Mouse (Mus musculus) 3134 (cell line): ENCODE data around the gene Sorbs2.
"Not testable (repeated sequence)": the region's sequence is repeated elsewhere in the genome, so short reads cannot be mapped to it uniquely, and the experiment has no call there.

ENCODE experiments used
- DNase-seq: peaks from one replicate; pipeline ENCODE4 v3.0.0-alpha.2; 2011; ENCODE audit warnings: low spot score; ENCODE audit not compliant: insufficient read length; ENCODE audit errors: extremely low read depth

The Sorbs2 gene

DNA sequence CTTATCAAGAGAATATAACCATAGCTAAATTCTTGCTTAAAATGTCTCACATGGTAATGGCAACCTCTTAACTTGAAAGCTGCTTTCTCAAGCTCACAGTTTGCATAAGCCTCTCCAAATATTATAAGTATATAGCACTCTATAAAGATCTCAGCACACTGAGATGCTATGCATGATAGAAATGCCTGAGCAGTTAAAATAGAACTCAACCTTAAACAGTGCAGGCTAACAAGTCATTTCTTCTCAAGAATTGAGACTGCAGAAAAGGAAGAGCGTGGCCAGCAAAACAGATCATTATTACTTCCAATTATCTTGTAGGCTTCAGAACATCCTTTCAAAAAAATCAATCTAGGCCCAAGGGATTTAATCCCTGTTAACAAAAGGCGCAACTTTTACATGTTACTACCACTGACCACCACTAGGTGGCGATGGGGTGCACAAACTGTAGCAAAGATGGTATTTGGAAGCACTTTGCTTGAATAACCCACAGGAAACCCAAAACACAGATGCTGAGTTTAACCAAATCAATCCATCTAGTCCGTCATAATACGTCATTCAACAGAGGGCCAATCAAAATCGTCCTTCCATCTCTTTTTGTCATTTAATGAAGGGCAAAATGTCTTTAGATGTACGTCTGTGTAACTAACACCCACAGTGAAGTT lies 309.3 kb downstream of the Sorbs2 start:
- no peak for DNase-seq

- DNase-seq = no peak
Measured at GRCm38 (mm10) chr8:45821650-45822049, 314.1 kb downstream of the Sorbs2 start.

- DNase-seq = no peak
Measured at GRCm38 (mm10) chr8:45829985-45830548, 322.5 kb downstream of the Sorbs2 start.

DNA sequence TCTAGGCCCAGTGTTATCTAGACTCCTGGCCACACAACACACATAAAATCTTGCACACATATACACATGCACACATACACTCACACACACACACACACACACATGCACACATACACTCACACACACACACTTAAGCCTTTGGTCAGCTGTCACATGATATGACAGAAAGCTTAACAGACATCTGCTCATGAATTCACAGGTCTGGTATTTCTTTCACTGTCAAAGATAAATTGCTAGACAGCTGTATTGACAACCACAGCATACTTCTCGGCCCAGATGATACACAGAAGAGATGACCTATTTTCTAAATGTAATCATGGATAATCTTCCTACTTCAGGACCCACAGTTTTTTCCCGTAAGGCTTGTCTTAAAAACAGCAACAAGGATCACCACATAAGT lies 326.3 kb downstream of the Sorbs2 start:
- no peak for DNase-seq

GRCm38 (mm10) chr8:45843306-45843705 lies 335.7 kb downstream of the Sorbs2 start:
- no peak for DNase-seq

DNA sequence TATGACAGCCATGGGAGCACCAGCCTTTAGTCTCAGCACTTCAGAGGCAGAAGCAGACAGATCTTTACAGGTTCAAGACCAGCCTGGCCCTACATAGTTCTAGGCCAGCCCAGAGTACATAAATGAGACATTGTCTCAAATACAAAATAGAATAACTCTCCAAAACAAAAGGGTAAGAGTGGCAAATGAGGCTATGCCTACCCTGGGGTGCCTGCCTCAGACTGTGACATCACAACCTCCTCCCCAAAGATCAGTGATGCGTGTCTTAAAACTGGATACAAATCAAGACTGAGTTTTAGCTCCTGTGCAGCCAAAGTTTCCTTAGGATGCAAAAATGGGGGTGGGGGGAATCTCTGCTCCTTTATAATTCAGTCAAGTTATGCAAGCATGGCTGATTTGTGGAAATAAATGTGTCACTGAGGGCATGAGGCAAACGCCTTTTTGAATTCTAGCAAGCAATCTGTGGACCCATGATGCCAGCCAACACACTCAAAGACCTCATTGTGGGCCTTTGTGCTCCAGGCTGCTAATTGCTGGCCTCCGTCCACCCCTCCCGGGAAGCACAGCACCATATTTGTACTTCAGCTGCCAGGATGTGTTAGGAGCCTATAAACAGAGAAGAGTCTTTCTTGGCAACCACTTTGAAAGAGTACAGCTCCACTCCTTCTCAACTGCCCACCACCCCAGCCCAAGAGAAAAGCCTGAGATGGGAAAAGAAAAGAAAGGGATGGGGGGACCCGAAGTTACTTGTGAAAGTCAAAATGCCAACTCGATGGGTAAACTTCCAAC lies 336.7 kb downstream of the Sorbs2 start:
- DNase-seq = no peak

- DNase-seq = no peak
Measured at GRCm38 (mm10) chr8:45844911-45845481, 337.4 kb downstream of the Sorbs2 start.

- DNase-seq = no peak
Measured at GRCm38 (mm10) chr8:45845906-45846305, 338.3 kb downstream of the Sorbs2 start.

DNA sequence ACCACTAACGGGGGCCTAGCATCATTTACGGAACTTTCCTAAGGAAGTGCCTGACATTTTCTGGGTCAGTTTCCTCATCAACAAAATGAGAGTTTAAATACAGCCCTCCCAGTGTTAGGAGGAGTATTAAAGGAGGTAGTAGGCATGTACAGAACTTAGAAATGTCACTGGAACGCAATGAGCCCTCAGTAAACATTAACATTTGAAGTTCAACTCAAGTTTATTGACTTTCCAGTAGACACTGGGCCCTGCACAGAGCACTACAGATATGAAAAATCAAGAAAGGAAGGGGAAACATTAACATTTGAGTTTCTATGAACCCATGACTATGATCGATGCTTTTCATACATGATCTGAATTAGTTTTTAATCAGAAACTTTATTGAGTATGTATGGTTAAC lies 347.5 kb downstream of the Sorbs2 start:
- DNase-seq = no peak

GRCm38 (mm10) chr8:45857734-45858133 lies 350.1 kb downstream of the Sorbs2 start:
- no peak for DNase-seq

DNA sequence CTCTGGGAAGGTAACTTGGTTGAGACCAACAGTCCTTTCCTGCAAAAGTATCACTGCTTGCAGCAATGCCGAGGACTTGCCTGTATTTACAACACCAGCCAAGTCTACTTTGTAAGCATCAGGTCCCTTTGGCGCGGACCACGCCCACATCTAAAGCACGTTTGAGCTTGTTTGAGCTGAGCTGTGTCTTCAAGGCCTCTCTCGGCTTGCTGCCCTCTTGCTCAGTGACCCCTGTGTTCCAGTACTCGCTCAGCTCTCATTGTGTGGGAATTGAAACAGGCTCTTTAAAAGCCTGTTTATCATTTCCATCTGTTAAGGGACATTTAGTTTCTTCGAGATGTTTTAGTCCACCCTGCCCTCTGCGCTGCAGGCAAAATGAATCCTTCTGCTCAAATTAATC lies 350.8 kb downstream of the Sorbs2 start:
- DNase-seq = no peak

DNA sequence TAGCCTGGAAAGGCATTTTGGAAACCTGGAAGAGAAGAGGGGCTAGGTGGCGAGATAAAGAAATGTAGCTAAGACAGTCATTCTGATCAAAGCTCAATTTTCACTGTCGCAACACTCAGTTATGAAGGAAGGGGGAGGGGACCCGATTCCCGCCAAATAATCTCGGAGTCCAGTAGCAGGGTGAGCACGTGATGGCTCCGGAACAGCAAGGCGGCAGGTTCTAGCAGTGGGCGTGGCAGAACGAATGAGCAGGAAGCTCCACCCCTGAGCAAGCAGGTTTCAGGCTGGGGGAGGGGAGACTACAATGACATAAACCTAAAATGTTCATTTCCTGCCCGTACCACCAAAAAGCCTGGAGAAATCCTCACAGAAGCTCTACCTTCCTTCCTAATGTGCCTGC lies 364.0 kb downstream of the Sorbs2 start:
- DNase-seq = not testable (repeated sequence)

DNA sequence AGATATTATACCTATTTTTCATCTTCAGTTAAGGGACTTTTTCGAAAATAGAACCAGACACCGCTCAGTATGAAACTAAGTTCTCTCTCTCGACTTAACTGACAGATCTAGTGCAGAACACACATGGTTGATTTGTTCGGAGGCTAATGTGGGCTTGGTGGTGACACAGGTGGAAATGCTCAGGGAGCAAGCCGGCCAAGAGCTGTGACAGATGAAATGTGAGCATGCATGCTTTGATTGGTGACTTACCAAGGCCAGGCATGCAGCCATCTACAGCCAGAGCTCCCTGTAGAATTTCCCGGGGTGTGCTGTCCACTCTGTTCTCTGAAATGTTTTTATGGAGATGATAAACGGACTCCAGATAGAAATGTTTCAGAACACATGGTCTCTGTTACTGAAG lies 364.5 kb downstream of the Sorbs2 start:
- DNase-seq = no peak

- peak; percentile 19 for DNase-seq
Measured at GRCm38 (mm10) chr8:45874945-45875626, 367.5 kb downstream of the Sorbs2 start.

- no peak for DNase-seq
Measured at GRCm38 (mm10) chr8:45876397-45876796, 368.8 kb downstream of the Sorbs2 start.
